Mouse (Mus musculus): ENCODE measurements around the gene Ints14. TPM values are rescaled to one million over a fixed set of nuclear protein-coding genes. Genes with fewer than 3 reads are reported as not detected.

Ints14 gene
- total RNA-seq, 2 experiments from 2014 or later, result 22.4 to 23.7 TPM

Small RNA genes lying within 50 kb of the gene (microRNA-seq; reads per million reads assigned to microRNA genes)
- gene Gm25640, result 0 reads per million in 2 experiments

Other genes with a start within 250 kb of the Ints14 start
- gene Rab11a, start 223.1 kb upstream of the Ints14 start, total RNA-seq (2021), result 100 to 1,000 TPM; 265 to 274 TPM
- gene Dennd4a, start 149.6 kb upstream of the Ints14 start, total RNA-seq (2021), result 10 to 100 TPM; 56.4 to 64.7 TPM
- under 1 TPM; 0.14 to 0.18 TPM for gene Slc24a1, start 9.3 kb upstream of the Ints14 start, total RNA-seq (2021)
- 100 to 1,000 TPM; 169 to 175 TPM for gene Hacd3, start 60.8 kb downstream of the Ints14 start, total RNA-seq (2021)
- gene Dpp8, start 71.5 kb downstream of the Ints14 start, total RNA-seq (2021), result 100 to 1,000 TPM; 154 to 160 TPM
- gene Igdcc4, start 140.6 kb downstream of the Ints14 start, total RNA-seq (2021), result 10 to 100 TPM; 23.4 to 24.5 TPM
- 1 to 10 TPM; 1.5 to 2.2 TPM for gene Igdcc3, start 180.3 kb downstream of the Ints14 start, total RNA-seq (2021)
- 1 to 10 TPM; 3.3 to 3.6 TPM for gene Parp16, start 234.4 kb downstream of the Ints14 start, total RNA-seq (2021)

Measured in left cerebral cortex, postnatal 25 days (tissue).